Mouse (Mus musculus) hindbrain, embryonic 14.5 days (tissue): ENCODE measurements around the gene Nrsn2. TPM values are rescaled to one million over a fixed set of nuclear protein-coding genes. Genes with fewer than 3 reads are reported as not detected.

Source experiments
- ATAC-seq: fragments of 200-750 bp; cut with Nextera tagmentation; 2 replicates; pipeline ENCODE4 v1.8.0; 2017; ENCODE audit warnings: moderate number of reproducible peaks, mild to moderate bottlenecking, moderate TSS enrichment, moderate library complexity; ENCODE audit not compliant: low FRiP score
- DNase-seq: peaks from one replicate; pipeline ENCODE4 v3.0.0-alpha.2; 2015; ENCODE audit warnings: low spot score
- H3K27ac ChIP-seq: fragments of 300-500 bp; sonication (generic); 2 replicates; pipeline ENCODE4 v1.5.1; 2014; ENCODE audit warnings: mild to moderate bottlenecking, moderate library complexity
- H3K27me3 ChIP-seq: fragments of 300-500 bp; sonication (generic); 2 replicates; pipeline ENCODE4 v1.6.1; 2014; ENCODE audit warnings: mild to moderate bottlenecking, low read length, mixed read lengths; ENCODE audit not compliant: control insufficient read depth, insufficient read depth
- H3K36me3 ChIP-seq: fragments of 300-500 bp; sonication (generic); replicated peaks from 2 replicates; pipeline ENCODE4 v1.6.1; 2014; ENCODE audit not compliant: control insufficient read depth, insufficient read depth
- H3K4me1 ChIP-seq: fragments of 300-500 bp; sonication (generic); replicated peaks from 2 replicates; pipeline ENCODE4 v1.6.1; 2014; ENCODE audit warnings: antibody characterized with exemption, low read length, mixed read lengths; ENCODE audit not compliant: control insufficient read depth, insufficient read depth
- H3K4me2 ChIP-seq: fragments of 300-500 bp; sonication (generic); replicated peaks from 2 replicates; pipeline ENCODE4 v1.6.1; 2014; ENCODE audit warnings: mild to moderate bottlenecking, moderate library complexity
- H3K4me3 ChIP-seq: fragments of 300-500 bp; sonication (generic); replicated peaks from 2 replicates; pipeline ENCODE4 v1.5.1; 2014; ENCODE audit warnings: mild to moderate bottlenecking, low read length
- H3K9ac ChIP-seq: fragments of 300-500 bp; sonication (generic); 2 replicates; pipeline ENCODE4 v1.6.1; 2014
- H3K9me3 ChIP-seq: fragments of 300-500 bp; sonication (generic); 2 replicates; pipeline ENCODE4 v1.6.1; 2016; ENCODE audit warnings: low read length; ENCODE audit not compliant: control insufficient read depth
- WGBS: fragments of 180-500 bp; shearing (Covaris S2); extraction: QIAGEN DNeasy Blood & Tissue Kit; methylation state at CpG from one replicate; pipeline ENCODE4 v1.1.7; 2014; 5-methylcytosine and 5-hydroxymethylcytosine counted together
- polyA plus RNA-seq: library from polyadenylated mRNA; unstranded; fragments of >200 nt; fragmentation: Nextera tagmentation; extraction: Ambion mirVana; gene quantifications from 2 replicates; pipeline ENCODE4 v1.2.1, GENCODE M21; 2014

The Nrsn2 gene
- polyA plus RNA-seq, 1 experiment from 2014 or later: 48.0 TPM

DNA sequence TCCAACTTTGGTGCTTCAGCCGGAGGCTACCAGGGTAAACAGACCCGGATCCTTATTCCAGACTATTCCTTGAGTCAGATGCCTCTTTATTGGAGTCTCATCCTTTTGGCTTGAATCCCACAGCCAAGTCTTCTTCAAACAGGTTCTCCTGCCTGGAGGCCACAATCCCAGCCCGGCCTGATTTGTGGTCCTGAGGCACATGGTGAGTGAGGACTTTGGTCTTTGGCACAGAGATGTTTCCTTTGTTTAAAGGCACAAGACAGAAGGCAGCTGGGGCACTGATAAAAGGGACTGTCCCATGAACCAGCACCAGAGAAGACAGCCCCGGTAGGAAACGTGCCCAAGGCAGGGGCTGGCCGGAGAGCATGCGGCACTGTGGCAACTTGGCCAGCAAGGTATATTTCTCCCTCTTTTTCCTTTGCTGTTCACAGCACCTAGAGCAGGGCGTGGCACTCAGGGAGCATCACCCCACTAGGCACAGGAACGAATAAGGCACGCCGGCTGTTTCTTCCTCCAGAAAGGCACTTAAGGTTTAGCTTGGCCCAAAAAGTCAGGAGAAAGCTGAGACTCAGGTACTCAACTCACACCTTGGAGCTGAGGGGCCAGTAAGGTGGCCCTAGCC lies 38.7 kb downstream of the Nrsn2 start:
- ATAC-seq: no peak
- H3K27me3 ChIP-seq: no peaks in the 10 kb centered on the region
- 92% methylated on average over 11 of the region's 11 CpGs for WGBS
- H3K36me3 ChIP-seq: no peaks in the 10 kb centered on the region
- no peak overlapping the region for H3K4me3 ChIP-seq
- H3K4me1 ChIP-seq: peaks cover 4% of the 10 kb centered on the region; the same call in 1 of the 2 replicates
- H3K4me2 ChIP-seq: no peak overlapping the region
- no peaks in the 10 kb centered on the region for H3K9me3 ChIP-seq
- no peak overlapping the region for H3K27ac ChIP-seq
- no peak for DNase-seq
- no peak overlapping the region for H3K9ac ChIP-seq

DNA sequence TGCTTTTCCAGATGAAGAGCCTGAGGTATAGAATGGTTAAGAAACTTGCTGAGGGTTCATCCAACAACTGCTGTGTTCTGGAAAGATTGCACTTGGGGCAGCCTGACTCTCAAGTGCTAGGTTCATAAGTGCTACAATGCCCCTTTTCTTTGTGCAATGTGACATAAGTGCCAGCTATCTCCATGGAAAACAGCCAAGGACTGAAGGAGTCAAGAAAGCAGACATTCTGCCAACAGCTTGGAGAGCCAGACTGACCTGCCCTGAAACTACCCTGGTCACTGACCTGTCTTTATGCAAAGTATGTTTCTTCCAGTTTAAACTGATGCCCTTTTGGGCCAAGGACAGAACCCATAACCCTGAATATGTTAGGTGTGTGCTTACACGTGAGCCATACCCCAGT lies 39.6 kb downstream of the Nrsn2 start:
- DNase-seq (no peak), ATAC-seq (no peak)
- 0 out of 2 replicates have a peak, but pooled peaks cover 4% of the 10 kb centered on the region for H3K4me1 ChIP-seq
- 73% methylated on average over 1 of the region's 1 CpGs for WGBS
- no peaks in the 10 kb centered on the region for H3K36me3 ChIP-seq
- H3K27me3 ChIP-seq: no peaks in the 10 kb centered on the region
- no peak overlapping the region for H3K4me2 ChIP-seq
- no peak overlapping the region for H3K9ac ChIP-seq
- no peaks in the 10 kb centered on the region for H3K9me3 ChIP-seq
- no peak overlapping the region for H3K27ac ChIP-seq
- H3K4me3 ChIP-seq: no peak overlapping the region

DNA sequence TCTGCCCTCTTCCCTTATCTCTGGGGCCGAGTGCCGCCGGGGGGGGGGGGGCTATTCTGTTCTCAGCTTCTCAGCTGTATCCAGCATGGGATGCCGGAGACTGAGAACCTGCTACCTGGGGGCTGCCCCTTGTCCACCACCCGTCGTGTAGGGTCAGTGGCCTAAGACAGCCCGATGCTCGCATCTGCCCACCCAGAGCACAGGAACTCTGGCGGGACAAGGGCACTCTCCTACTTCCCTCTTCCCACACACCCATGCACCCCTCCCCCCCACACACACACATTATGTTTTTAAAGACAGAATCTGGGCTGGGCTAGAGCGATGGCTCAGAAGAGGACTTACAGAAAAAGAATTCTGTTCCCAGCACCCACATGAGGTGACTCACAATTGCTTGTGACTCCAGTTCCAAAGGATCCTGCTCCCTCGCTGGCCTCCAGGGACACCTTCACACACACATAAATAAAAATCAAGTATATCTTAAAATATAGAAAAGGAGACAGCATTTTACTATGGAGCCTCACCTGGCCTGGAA lies 41.1 kb downstream of the Nrsn2 start:
- no peak overlapping the region for H3K9ac ChIP-seq
- H3K27me3 ChIP-seq: no peaks in the 10 kb centered on the region
- no peaks in the 10 kb centered on the region for H3K36me3 ChIP-seq
- no peak overlapping the region for H3K4me3 ChIP-seq
- no peak for ATAC-seq
- H3K4me1 ChIP-seq: peaks cover 19% of the 10 kb centered on the region
- no peak overlapping the region for H3K4me2 ChIP-seq
- DNase-seq: no peak
- no peaks in the 10 kb centered on the region for H3K9me3 ChIP-seq
- WGBS: 54% methylated on average over 11 of the region's 11 CpGs
- no peak overlapping the region for H3K27ac ChIP-seq

DNA sequence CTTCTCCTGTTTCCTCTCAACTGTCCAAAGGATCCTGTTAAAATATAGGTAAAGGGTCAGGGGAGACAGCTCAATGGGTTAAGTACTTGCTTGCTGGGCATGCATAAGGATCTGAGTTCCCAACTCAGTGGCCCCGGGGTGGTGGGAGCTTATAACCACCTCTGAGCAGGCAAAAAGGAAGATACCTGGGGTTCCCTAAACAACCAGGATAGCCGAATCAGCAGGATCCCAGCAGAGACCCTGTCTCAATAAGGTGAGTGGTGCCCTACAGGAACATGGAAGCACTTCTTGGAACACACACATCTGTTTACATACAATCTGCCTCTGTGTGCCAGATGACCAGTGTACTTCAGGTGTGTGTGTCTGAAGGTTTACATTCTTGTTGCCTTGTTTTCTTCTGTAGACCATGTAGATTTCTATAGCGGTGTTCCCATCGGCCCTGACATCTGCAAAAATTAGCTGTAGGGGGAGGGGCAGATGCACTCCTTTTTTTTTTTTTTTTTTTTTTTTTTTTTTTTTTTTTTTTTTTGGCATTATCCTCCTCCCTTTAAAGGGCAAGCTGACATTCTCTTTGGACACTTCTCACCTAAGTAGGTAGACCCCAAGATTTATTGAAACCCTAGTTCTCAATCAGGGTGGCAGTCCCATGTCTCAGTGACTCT lies 43.0 kb downstream of the Nrsn2 start:
- no peak overlapping the region for H3K4me3 ChIP-seq
- no peaks in the 10 kb centered on the region for H3K9me3 ChIP-seq
- H3K36me3 ChIP-seq: peaks cover 17% of the 10 kb centered on the region
- ATAC-seq: no peak
- WGBS: 81% methylated on average over 4 of the region's 4 CpGs
- 0 out of 2 replicates have a peak overlapping the region, but pooled peaks have one; percentile 69 for H3K4me2 ChIP-seq
- H3K27me3 ChIP-seq: no peaks in the 10 kb centered on the region
- H3K4me1 ChIP-seq: peaks cover 19% of the 10 kb centered on the region
- H3K27ac ChIP-seq: no peak overlapping the region
- H3K9ac ChIP-seq: no peak overlapping the region
- DNase-seq: no peak

DNA sequence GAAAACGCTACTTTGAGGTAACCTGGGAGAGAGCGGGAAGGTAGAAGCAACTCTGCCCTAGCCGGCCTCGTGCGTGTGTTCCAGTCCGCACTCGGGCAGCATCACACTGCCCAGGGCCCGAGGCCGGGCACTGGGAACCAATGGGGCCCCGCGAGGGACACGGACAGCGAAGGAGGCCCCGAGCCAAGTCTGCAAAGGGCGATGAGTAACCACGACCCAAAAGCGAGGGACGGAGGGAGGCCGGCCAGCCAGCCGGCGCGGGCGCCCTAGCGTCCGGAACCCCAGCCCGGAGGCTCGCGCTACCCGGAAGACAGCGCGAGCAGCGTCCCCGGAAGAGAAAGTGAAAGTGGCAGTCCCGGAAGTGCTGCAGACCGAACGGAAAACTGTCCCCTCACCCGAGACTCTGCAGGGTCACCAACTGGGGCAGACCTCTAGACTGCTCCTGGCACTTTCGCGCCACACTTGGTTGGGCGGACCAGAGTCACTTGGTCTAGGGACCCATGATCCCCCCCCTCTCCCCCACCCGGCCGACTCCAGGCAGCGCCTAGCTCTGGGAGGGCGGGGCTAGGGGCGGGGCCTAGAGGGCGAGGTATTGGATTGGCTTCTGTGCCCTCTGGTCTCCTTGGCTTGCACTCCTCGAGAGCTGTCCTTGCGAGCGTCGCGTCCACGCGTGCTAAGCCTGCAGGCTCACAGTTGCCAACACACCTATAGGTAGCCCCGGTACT lies 44.2 kb downstream of the Nrsn2 start, which contains the start of gene Rbck1:
Gene Rbck1 (minus strand): TSS at position 553 of the 725 bp plus-strand sequence.
- ATAC-seq (peak; percentile 97), DNase-seq (peak; percentile 85)
- Histone ChIP-seq H3K4me3 (peak within 1 kb of the TSS; percentile 76), H3K4me1 (peaks cover 19% of the 10 kb centered on the region), H3K27me3 (no peaks in the 10 kb centered on the region), H3K4me2 (peak within 1 kb of the TSS; percentile 69), H3K36me3 (peaks cover 28% of the 10 kb centered on the region), H3K9ac (peak within 1 kb of the TSS; percentile 85), H3K27ac (peak within 1 kb of the TSS; percentile 78), H3K9me3 (no peaks in the 10 kb centered on the region)
- under 1% methylated on average over 53 of the region's 54 CpGs for WGBS

DNA sequence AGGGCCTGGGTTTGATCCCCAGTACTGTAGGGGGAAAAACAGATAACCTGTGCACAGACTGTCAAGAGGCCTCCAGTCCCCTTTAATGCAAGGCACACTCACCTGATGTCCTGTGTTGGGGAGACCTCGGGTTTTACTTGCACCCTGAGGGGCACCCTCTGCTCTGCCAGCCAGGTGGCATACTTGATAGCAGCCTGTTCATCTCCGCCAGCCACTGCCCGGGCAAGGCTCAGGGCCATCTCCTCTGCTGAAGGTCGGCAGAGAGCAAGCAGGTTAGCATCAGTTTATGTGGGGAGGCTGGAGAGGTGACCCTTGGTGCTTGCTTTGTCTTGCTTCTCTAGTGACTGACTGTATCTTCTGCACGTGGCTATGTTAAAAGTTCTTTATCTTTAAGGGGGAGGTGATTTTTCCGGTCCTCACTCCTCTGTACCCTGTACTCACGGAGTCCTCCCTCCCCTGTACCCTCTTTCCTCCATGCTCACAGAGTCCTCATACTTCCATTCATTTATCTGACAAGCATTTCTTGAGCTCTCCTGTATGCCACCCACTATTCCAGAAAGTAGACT lies 45.5 kb downstream of the Nrsn2 start:
- Histone ChIP-seq H3K4me3 (peak overlapping the region; percentile 76), H3K27ac (no peak overlapping the region), H3K9me3 (no peaks in the 10 kb centered on the region), H3K27me3 (no peaks in the 10 kb centered on the region), H3K4me2 (peak overlapping the region; percentile 69), H3K36me3 (peaks cover 41% of the 10 kb centered on the region), H3K4me1 (peaks cover 19% of the 10 kb centered on the region), H3K9ac (peak overlapping the region; percentile 85; the same call in 1 of the 2 replicates)
- no peak for ATAC-seq
- WGBS: 71% methylated on average over 7 of the region's 7 CpGs
- DNase-seq: no peak

DNA sequence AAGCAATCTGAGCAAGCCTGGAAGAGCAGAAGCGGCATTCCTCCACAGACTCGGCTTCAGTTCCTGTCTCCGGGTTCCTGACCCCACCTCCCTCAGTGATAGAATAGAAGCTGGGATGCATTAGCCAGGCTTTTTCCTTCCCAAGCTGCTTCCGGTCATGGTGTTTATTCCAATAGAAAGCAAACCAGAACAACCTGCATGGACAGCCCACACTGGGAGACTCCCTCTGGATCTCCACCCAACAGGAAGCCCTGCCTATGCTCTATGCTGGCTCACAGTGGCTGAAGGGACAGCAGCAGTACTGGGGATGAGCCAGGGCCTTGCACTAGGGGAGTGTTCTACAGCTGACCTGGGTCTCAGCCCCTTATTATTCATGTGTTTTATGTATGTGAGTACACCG lies 48.5 kb downstream of the Nrsn2 start:
- peaks cover 19% of the 10 kb centered on the region for H3K4me1 ChIP-seq
- DNase-seq: no peak
- H3K36me3 ChIP-seq: peaks cover 70% of the 10 kb centered on the region
- no peaks in the 10 kb centered on the region for H3K27me3 ChIP-seq
- no peak for ATAC-seq
- H3K27ac ChIP-seq: no peak overlapping the region
- 84% methylated on average over 5 of the region's 5 CpGs for WGBS
- no peak overlapping the region for H3K4me3 ChIP-seq
- H3K4me2 ChIP-seq: no peak overlapping the region
- no peaks in the 10 kb centered on the region for H3K9me3 ChIP-seq
- no peak overlapping the region for H3K9ac ChIP-seq

DNA sequence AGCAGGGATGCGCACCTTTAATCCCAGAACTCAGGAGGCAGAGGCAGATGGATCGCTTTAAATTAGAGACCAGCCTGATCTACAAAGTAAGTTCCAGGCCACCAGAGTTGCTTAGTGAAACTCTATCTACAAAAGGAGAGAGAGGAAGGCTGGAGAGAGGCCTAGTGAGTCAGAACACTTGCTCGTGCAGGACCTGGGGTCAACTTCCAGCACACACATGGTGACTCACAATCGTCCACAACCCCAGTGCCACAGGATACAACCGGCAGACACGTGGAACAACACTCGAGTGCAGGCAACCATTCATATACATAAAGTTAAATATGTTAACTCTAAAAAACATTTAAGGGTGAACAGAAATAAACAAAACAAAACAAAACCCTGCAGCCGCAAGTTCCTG lies 49.8 kb downstream of the Nrsn2 start:
- DNase-seq (no peak), ATAC-seq (no peak)
- H3K27ac ChIP-seq: no peak overlapping the region
- 92% methylated on average over 8 of the region's 8 CpGs for WGBS
- H3K9me3 ChIP-seq: no peaks in the 10 kb centered on the region
- H3K4me1 ChIP-seq: peaks cover 14% of the 10 kb centered on the region
- H3K36me3 ChIP-seq: peaks cover 83% of the 10 kb centered on the region
- no peaks in the 10 kb centered on the region for H3K27me3 ChIP-seq
- H3K4me3 ChIP-seq: no peak overlapping the region
- H3K9ac ChIP-seq: no peak overlapping the region
- no peak overlapping the region for H3K4me2 ChIP-seq

DNA sequence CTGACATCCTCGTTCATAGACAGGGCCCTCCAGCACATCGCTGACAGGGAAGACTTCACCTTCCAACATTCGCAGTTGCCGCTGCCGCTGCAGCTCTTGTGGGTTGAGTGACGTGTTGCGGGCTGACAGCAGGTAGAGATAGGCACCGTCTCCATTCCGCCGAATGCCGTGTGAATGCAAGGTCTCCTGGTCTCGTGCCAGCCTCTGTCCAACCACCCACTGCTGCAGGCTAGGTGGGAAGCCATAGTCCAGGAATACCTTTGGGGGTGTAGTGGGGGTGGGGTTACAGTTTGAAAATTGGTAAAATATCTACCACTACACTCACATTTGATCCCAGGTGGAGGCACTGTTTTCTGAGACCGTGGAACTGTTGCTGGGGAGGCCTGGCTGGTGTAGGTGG lies 50.3 kb downstream of the Nrsn2 start:
- 97% methylated on average over 13 of the region's 13 CpGs for WGBS
- H3K4me2 ChIP-seq: no peak overlapping the region

More for the DNA sequence above, 50.3 kb downstream of the Nrsn2 start:
- Histone ChIP-seq H3K9ac (no peak overlapping the region), H3K9me3 (no peaks in the 10 kb centered on the region), H3K27me3 (no peaks in the 10 kb centered on the region), H3K36me3 (peaks cover 88% of the 10 kb centered on the region), H3K27ac (no peak overlapping the region), H3K4me3 (no peak overlapping the region), H3K4me1 (peaks cover 9% of the 10 kb centered on the region)
- DNase-seq (no peak), ATAC-seq (no peak)
